ENCODE assay signal across 7 mouse cellular contexts in the genomic region with DNA sequence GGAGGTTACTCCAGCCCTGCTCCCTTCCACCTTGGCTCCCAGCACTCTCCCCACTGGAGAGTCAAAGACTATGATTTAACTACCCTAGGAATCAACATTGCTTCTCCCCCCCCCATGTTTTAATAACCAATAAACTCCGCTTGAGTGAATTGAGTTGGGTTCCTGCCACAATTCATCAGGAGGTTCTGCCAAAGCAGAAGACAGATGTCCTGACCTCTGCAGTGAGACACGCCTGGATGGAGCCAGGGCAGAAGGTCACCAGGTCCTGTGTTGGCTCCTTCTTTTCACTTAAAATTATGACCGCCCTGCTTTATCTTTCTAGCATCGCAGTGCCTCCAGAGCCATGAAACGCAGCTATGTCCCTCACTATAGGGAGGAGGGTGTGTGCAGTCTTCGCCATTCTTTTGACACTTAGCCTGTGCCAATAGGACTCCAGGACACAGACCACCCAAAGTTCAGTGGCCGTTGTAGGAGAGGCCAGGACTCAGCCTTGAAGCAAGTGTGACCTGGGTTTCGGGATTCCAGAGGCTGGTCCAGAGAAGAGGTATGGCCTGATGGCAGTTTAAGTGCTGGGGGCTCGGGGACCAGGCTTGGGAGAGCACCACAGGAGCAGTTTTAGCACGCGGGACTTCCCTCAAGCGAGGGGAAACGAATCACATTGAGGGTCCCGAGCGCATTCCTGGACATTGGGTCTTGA. TPM values are rescaled to one million over a fixed set of nuclear protein-coding genes. Genes with fewer than 3 reads are reported as not detected.
DNase-seq lines count a peak whose midpoint lies in the region; ATAC-seq lines count a peak whose summit lies in the region.

No protein-coding gene starts in this region.

- peak; percentile 29 for DNase-seq in MN1 (ENCODE audit: low spot score)
- no peak for DNase-seq in urinary bladder, postnatal 14 days (ENCODE audit: low spot score)

- H3K9me3 ChIP-seq in intestine, embryonic 16.5 days (ENCODE audit: control insufficient read depth, low read length), result no peaks in the 10 kb centered on the region

- ATAC-seq in intestine, embryonic 16.5 days, result 0 out of 2 replicates have a peak, but pooled peaks have one; percentile 10
- ATAC-seq in megakaryocyte, adult 5-6 weeks (ENCODE audit: poor library complexity, severe bottlenecking), result 0 out of 2 replicates have a peak, but pooled peaks have one; percentile 15
- no peak for ATAC-seq in inflammation-experienced regulatory T-cells, adult 6 months
- ATAC-seq in cerebellum, adult (ENCODE audit: insufficient number of reproducible peaks, low FRiP score, low TSS enrichment), result no peak; the same call in 1 of the 2 replicates

- peaks cover 29% of the 10 kb centered on the region for H3K27me3 ChIP-seq in intestine, embryonic 16.5 days (replicated peaks; ENCODE audit: control insufficient read depth, insufficient read depth, low read length)

- no peak overlapping the region for H3K27ac ChIP-seq in brown adipose tissue, adult 24 weeks (replicated peaks; ENCODE audit: low read depth, low read length)
- no peak overlapping the region for H3K27ac ChIP-seq in intestine, embryonic 16.5 days (ENCODE audit: low read length)

- H3K4me3 ChIP-seq in brown adipose tissue, adult 24 weeks (ENCODE audit: insufficient read depth, low read depth, low read length), result peak overlapping the region; percentile 34
- H3K4me3 ChIP-seq in intestine, embryonic 16.5 days (ENCODE audit: low read length), result peak overlapping the region; percentile 72

- H3K9ac ChIP-seq in intestine, embryonic 16.5 days (ENCODE audit: low read depth, low read length), result peak overlapping the region; percentile 2; the same call in 1 of the 2 replicates

- no peaks in the 10 kb centered on the region; the same call in 1 of the 2 replicates for H3K4me1 ChIP-seq in brown adipose tissue, adult 24 weeks (ENCODE audit: control insufficient read depth, insufficient read depth, insufficient read length, low read length)
- peaks cover 3% of the 10 kb centered on the region; the same call in 1 of the 2 replicates for H3K4me1 ChIP-seq in intestine, embryonic 16.5 days (ENCODE audit: control insufficient read depth, insufficient read depth, low read length)

- 21% methylated on average over 15 of the region's 15 CpGs for WGBS in intestine, embryonic 16.5 days

- peak overlapping the region; percentile 100 for H3K4me2 ChIP-seq in intestine, embryonic 16.5 days (ENCODE audit: low read depth, low read length)

- no peaks in the 10 kb centered on the region for H3K36me3 ChIP-seq in intestine, embryonic 16.5 days (ENCODE audit: control insufficient read depth, insufficient read depth, low read length)

RNA-seq across cellular contexts. Expression of gene Rasgef1c, which starts 0.5 kb away (rescaled TPM):
- polyA plus RNA-seq in brown adipose tissue, adult 24 weeks (2012; ENCODE audit: insufficient read depth, insufficient read length, missing spikeins), result 1.2 TPM in 1 of 2 replicates, not detected in the other
- polyA plus RNA-seq in intestine, embryonic 16.5 days (2015; fragmentation: Nextera tagmentation; extraction: Ambion mirVana), result 0.26 and 0.28 TPM in 2 replicates
- total RNA-seq in megakaryocyte, adult 5-6 weeks (2015), result 0.13 and 0.27 TPM in 2 replicates
- total RNA-seq in megakaryocyte, adult 5-6 weeks (2017), result not detected in 2 replicates
- under 1 TPM; 0.28 to 0.52 (median 0.45) TPM for polyA plus RNA-seq in inflammation-experienced regulatory T-cells, adult 6 months (2017; shearing (Covaris generic))

RNA-seq across cellular contexts. Expression of gene Mapk9, which starts 54.6 kb away (rescaled TPM):
- 37.6 and 42.6 TPM in 2 replicates for polyA plus RNA-seq in brown adipose tissue, adult 24 weeks (2012; ENCODE audit: insufficient read depth, insufficient read length, missing spikeins)
- polyA plus RNA-seq in intestine, embryonic 16.5 days (2015; fragmentation: Nextera tagmentation; extraction: Ambion mirVana), result 26.6 and 27.8 TPM in 2 replicates
- 27.4 and 32.4 TPM in 2 replicates for total RNA-seq in megakaryocyte, adult 5-6 weeks (2015)
- 37.8 and 44.9 TPM in 2 replicates for total RNA-seq in megakaryocyte, adult 5-6 weeks (2017)
- 10 to 100 TPM; 15.9 to 20.5 (median 17.6) TPM for polyA plus RNA-seq in inflammation-experienced regulatory T-cells, adult 6 months (2017; shearing (Covaris generic))

Comparison
In these comparisons a context has a peak if more than half of its experiments do, and no peak if none do; other contexts are left out.
1. ATAC-seq: peak in intestine, embryonic 16.5 days (single experiment) and megakaryocyte, adult 5-6 weeks (single experiment); none in inflammation-experienced regulatory T-cells, adult 6 months (single experiment) and cerebellum, adult (single experiment).